In the genomic region with DNA sequence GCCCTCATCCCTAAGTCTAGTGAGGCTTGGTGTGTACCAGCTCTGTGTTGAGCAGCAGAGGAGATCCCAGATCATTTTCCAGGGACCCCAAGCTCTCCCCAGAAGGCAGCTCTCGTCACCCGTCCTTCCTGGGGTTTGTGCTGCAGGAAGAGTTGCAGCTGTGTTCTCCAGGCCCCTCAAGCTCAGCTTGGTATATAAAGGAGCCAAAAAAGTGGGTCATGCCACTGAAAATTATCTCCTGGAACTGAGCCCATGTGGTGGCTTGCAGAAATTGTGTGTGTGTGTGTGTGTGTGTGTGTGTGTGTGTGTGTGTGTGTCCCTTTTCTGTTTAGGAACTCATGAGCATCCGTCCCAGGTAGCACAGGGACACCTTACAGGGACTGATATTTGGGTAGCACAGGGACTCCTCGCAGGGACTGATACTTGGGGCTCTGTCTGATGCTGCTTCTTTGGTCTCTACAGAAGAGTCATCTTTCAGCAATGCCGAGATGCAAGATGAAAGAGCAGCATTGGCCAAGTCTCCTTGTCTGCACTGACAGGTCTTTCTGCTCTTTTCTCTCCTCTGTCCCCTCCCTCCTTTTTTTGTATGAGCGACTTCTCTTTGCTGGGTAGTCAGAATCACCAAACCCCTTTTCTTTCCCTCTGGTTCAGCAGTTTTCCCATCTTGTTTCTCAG, we compare ENCODE assay signal across 21 mouse cellular contexts.
DNase-seq lines count a peak whose midpoint lies in the region; ATAC-seq and TF ChIP-seq lines count a peak whose summit lies in the region.
"Had no signal": no experiment of that assay in that cellular context is flagged by ENCODE, and none has a peak within 500 bp of the region (broad histone marks: within the 10 kb centered on the region; RNA-seq: fewer than 3 reads in every experiment).

No protein-coding gene starts in this region.

- H3K4me2 ChIP-seq in liver, embryonic 11.5 days = no peak overlapping the region
- no peak overlapping the region for H3K4me2 ChIP-seq in liver, embryonic 12.5 days
- H3K4me2 ChIP-seq: embryonic facial prominence, embryonic 13.5 days; heart, embryonic 13.5 days; hindbrain, embryonic 15.5 days; midbrain, embryonic 11.5 days had no signal

- no peak for TF ChIP-seq CTCF in bone marrow, adult 2 months (IDR thresholded peaks at IDR 0.05; ENCODE audit: control insufficient read depth, insufficient read depth, low read length)

- DNase-seq in liver, embryonic 11.5 days (ENCODE audit: low spot score) = no peak
- peak; percentile 66 for DNase-seq in thymus, postnatal 25 days
- DNase-seq in urinary bladder, postnatal 14 days (ENCODE audit: low spot score) = no peak
- DNase-seq in right cerebral cortex, postnatal 36 days (ENCODE audit: low spot score in 2 of 2) = no peak
- DNase-seq: cerebellum, adult 8-10 months; cerebellum, postnatal 36 days; embryo, embryonic 11 days; gastrocnemius, postnatal 14 days; heart, adult 18-20 months; kidney, adult 2 months had no signal

- no peak for TF ChIP-seq POLR2A in bone marrow, adult 2 months (IDR thresholded peaks at IDR 0.05; ENCODE audit: borderline replicate concordance, control insufficient read depth, low read depth, low read length)

- H3K36me3 ChIP-seq in liver, embryonic 11.5 days (ENCODE audit: control insufficient read depth, insufficient read depth, low read length) = no peaks in the 10 kb centered on the region
- no peaks in the 10 kb centered on the region for H3K36me3 ChIP-seq in liver, embryonic 12.5 days
- no peaks in the 10 kb centered on the region for H3K36me3 ChIP-seq in macrophage (ENCODE audit: inconsistent target)
- H3K36me3 ChIP-seq: embryonic facial prominence, embryonic 13.5 days; heart, embryonic 13.5 days; hindbrain, embryonic 15.5 days had no signal

- 0 out of 2 replicates have a peak overlapping the region, but pooled peaks have one; percentile 32 for H3K27ac ChIP-seq in liver, embryonic 11.5 days (ENCODE audit: low read depth, low read length)
- no peak overlapping the region for H3K27ac ChIP-seq in liver, embryonic 12.5 days
- peak overlapping the region; percentile 92 for H3K27ac ChIP-seq in bone marrow, adult 2 months (ENCODE audit: control insufficient read depth, insufficient read depth, low read depth, low read length, poor library complexity)
- H3K27ac ChIP-seq in macrophage = peak overlapping the region; percentile 73
- H3K27ac ChIP-seq: embryonic facial prominence, embryonic 13.5 days; heart, embryonic 13.5 days; hindbrain, embryonic 15.5 days; kidney, postnatal 0 days; liver, embryonic 14.5 days had no signal

- no peak for ATAC-seq in liver, embryonic 11.5 days (replicated peaks; ENCODE audit: low FRiP score)
- no peak for ATAC-seq in liver, embryonic 12.5 days
- ATAC-seq: forebrain, embryonic 14.5 days had no signal

- no peaks in the 10 kb centered on the region for H3K79me2 ChIP-seq in macrophage (ENCODE audit: inconsistent target)

- H3K9me3 ChIP-seq in liver, embryonic 11.5 days (ENCODE audit: control insufficient read depth, low read length) = no peaks in the 10 kb centered on the region
- no peaks in the 10 kb centered on the region for H3K9me3 ChIP-seq in liver, embryonic 12.5 days (replicated peaks)
- H3K9me3 ChIP-seq: embryonic facial prominence, embryonic 13.5 days; heart, embryonic 13.5 days; hindbrain, embryonic 15.5 days had no signal

- H3K27me3 ChIP-seq in liver, embryonic 11.5 days (replicated peaks; ENCODE audit: control insufficient read depth, insufficient read depth, low read length) = no peaks in the 10 kb centered on the region
- H3K27me3 ChIP-seq in liver, embryonic 12.5 days (replicated peaks) = no peaks in the 10 kb centered on the region
- H3K27me3 ChIP-seq: embryonic facial prominence, embryonic 13.5 days; heart, embryonic 13.5 days; hindbrain, embryonic 15.5 days had no signal

- H3K4me1 ChIP-seq in liver, embryonic 11.5 days (replicated peaks; ENCODE audit: control insufficient read depth, insufficient read depth, low read length) = peaks cover 21% of the 10 kb centered on the region
- H3K4me1 ChIP-seq in liver, embryonic 12.5 days = peaks cover 35% of the 10 kb centered on the region
- H3K4me1 ChIP-seq in bone marrow, adult 2 months (ENCODE audit: control insufficient read depth, insufficient read depth, low read length) = peaks cover 23% of the 10 kb centered on the region
- H3K4me1 ChIP-seq: heart, embryonic 13.5 days; hindbrain, embryonic 15.5 days had no signal

- no peak overlapping the region for H3K4me3 ChIP-seq in liver, embryonic 11.5 days (ENCODE audit: low read depth, low read length)
- H3K4me3 ChIP-seq in liver, embryonic 12.5 days = no peak overlapping the region
- no peak overlapping the region for H3K4me3 ChIP-seq in bone marrow, adult 2 months (replicated peaks; ENCODE audit: control insufficient read depth, low read depth, low read length)
- H3K4me3 ChIP-seq in macrophage (ENCODE audit: inconsistent target) = no peak overlapping the region
- H3K4me3 ChIP-seq: embryonic facial prominence, embryonic 13.5 days; erythroblast, embryonic 14.5 days; heart, embryonic 13.5 days; hindbrain, embryonic 15.5 days had no signal

- no peak overlapping the region for H3K9ac ChIP-seq in liver, embryonic 11.5 days (ENCODE audit: low read depth, low read length)
- H3K9ac ChIP-seq in liver, embryonic 12.5 days = no peak overlapping the region
- H3K9ac ChIP-seq: embryonic facial prominence, embryonic 13.5 days; heart, embryonic 13.5 days; hindbrain, embryonic 15.5 days; liver, embryonic 14.5 days had no signal

- WGBS in liver, embryonic 11.5 days = 70% methylated on average over 6 of the region's 6 CpGs
- WGBS in liver, embryonic 12.5 days (ENCODE audit: insufficient replicate concordance) = 62% methylated on average over 6 of the region's 6 CpGs
- 26% methylated on average over 6 of the region's 6 CpGs for WGBS in bone marrow, adult 2 months
- 76% methylated on average over 6 of the region's 6 CpGs for WGBS in macrophage (ENCODE audit: missing documents)
